Mouse (Mus musculus) stomach, embryonic 14.5 days (tissue): ENCODE measurements around the gene Cacna1d. TPM values are rescaled to one million over a fixed set of nuclear protein-coding genes. Genes with fewer than 3 reads are reported as not detected.

ENCODE experiments used
- ATAC-seq: fragments of 200-750 bp; cut with Nextera tagmentation; 2 replicates; pipeline ENCODE4 v1.8.0; 2017; ENCODE audit warnings: low read depth, moderate TSS enrichment; ENCODE audit not compliant: insufficient number of reproducible peaks, insufficient read depth, low FRiP score
- H3K27ac ChIP-seq: fragments of 300-500 bp; sonication (generic); 2 replicates; pipeline ENCODE4 v1.5.1; 2014; ENCODE audit warnings: mild to moderate bottlenecking, low read length, moderate library complexity, mixed read lengths
- H3K27me3 ChIP-seq: fragments of 300-500 bp; sonication (generic); 2 replicates; pipeline ENCODE4 v1.6.1; 2014; ENCODE audit warnings: low read length, control low read depth, mixed read lengths; ENCODE audit not compliant: control insufficient read depth, insufficient read depth
- H3K36me3 ChIP-seq: fragments of 300-500 bp; sonication (generic); 2 replicates; pipeline ENCODE4 v1.6.1; 2014; ENCODE audit warnings: mild to moderate bottlenecking, control low read depth, low read length, moderate library complexity, mixed read lengths; ENCODE audit not compliant: control insufficient read depth, insufficient read depth
- H3K4me1 ChIP-seq: fragments of 300-500 bp; sonication (generic); 2 replicates; pipeline ENCODE4 v1.6.1; 2014; ENCODE audit warnings: low read length, control low read depth, mixed read lengths; ENCODE audit not compliant: control insufficient read depth, insufficient read depth
- H3K4me2 ChIP-seq: fragments of 300-500 bp; sonication (generic); replicated peaks from 2 replicates; pipeline ENCODE4 v1.6.1; 2014; ENCODE audit warnings: low read depth, low read length, control low read depth
- H3K4me3 ChIP-seq: fragments of 300-500 bp; sonication (generic); 2 replicates; pipeline ENCODE4 v1.5.1; 2014; ENCODE audit warnings: low read depth, low read length, control low read depth
- H3K9ac ChIP-seq: fragments of 300-500 bp; sonication (generic); replicated peaks from 2 replicates; pipeline ENCODE4 v1.6.1; 2014; ENCODE audit warnings: low read depth, mild to moderate bottlenecking, control low read depth, low read length, moderate library complexity, mixed read lengths
- H3K9me3 ChIP-seq: fragments of 300-500 bp; sonication (generic); 2 replicates; pipeline ENCODE4 v1.6.1; 2016; ENCODE audit warnings: low read depth, low read length, control low read depth; ENCODE audit not compliant: control insufficient read depth
- WGBS: fragments of 180-500 bp; shearing (Covaris S2); extraction: QIAGEN DNeasy Blood & Tissue Kit; methylation state at CpG from one replicate; pipeline ENCODE4 v1.1.7; 2014; 5-methylcytosine and 5-hydroxymethylcytosine counted together
- polyA plus RNA-seq: library from polyadenylated mRNA; unstranded; fragments of >200 nt; fragmentation: Nextera tagmentation; extraction: Ambion mirVana; gene quantifications from 2 replicates; pipeline ENCODE4 v1.2.1, GENCODE M21; 2014

Cacna1d gene
- polyA plus RNA-seq, 1 experiment from 2014 or later: 15.3 TPM

GRCm38 (mm10) chr14:30190308-30190971 is 300.8 kb downstream of the Cacna1d start:
- Histone ChIP-seq H3K4me1 (no peaks in the 10 kb centered on the region), H3K9me3 (no peaks in the 10 kb centered on the region), H3K36me3 (no peaks in the 10 kb centered on the region), H3K9ac (no peak overlapping the region), H3K4me2 (no peak overlapping the region), H3K27ac (no peak overlapping the region), H3K27me3 (no peaks in the 10 kb centered on the region), H3K4me3 (no peak overlapping the region)
- no peak for ATAC-seq
- WGBS: 90% methylated on average over 5 of the region's 5 CpGs

GRCm38 (mm10) chr14:30185616-30186274 is 305.5 kb downstream of the Cacna1d start:
- Histone ChIP-seq H3K4me3 (no peak overlapping the region), H3K27ac (no peak overlapping the region), H3K36me3 (no peaks in the 10 kb centered on the region), H3K9ac (no peak overlapping the region), H3K9me3 (no peaks in the 10 kb centered on the region), H3K27me3 (no peaks in the 10 kb centered on the region), H3K4me2 (no peak overlapping the region), H3K4me1 (no peaks in the 10 kb centered on the region)
- WGBS: 91% methylated on average over 6 of the region's 6 CpGs
- ATAC-seq: no peak

GRCm38 (mm10) chr14:30184445-30185152 is 306.7 kb downstream of the Cacna1d start:
- H3K4me3 ChIP-seq: no peak overlapping the region
- 62% methylated on average over 13 of the region's 13 CpGs for WGBS
- no peaks in the 10 kb centered on the region for H3K36me3 ChIP-seq
- H3K9ac ChIP-seq: no peak overlapping the region
- no peaks in the 10 kb centered on the region for H3K9me3 ChIP-seq
- H3K4me1 ChIP-seq: no peaks in the 10 kb centered on the region
- no peak overlapping the region for H3K27ac ChIP-seq
- H3K4me2 ChIP-seq: no peak overlapping the region
- no peak for ATAC-seq
- H3K27me3 ChIP-seq: no peaks in the 10 kb centered on the region

- no peak overlapping the region for H3K4me2 ChIP-seq
- no peak overlapping the region for H3K9ac ChIP-seq
- no peak for ATAC-seq
- no peaks in the 10 kb centered on the region for H3K9me3 ChIP-seq
- no peak overlapping the region for H3K4me3 ChIP-seq
- H3K27me3 ChIP-seq: no peaks in the 10 kb centered on the region
- no peaks in the 10 kb centered on the region for H3K36me3 ChIP-seq
- H3K27ac ChIP-seq: no peak overlapping the region
- 78% methylated on average over 5 of the region's 5 CpGs for WGBS
- no peaks in the 10 kb centered on the region for H3K4me1 ChIP-seq
Measured at GRCm38 (mm10) chr14:30184013-30184412, 307.2 kb downstream of the Cacna1d start.

GRCm38 (mm10) chr14:30182624-30183524 is 308.4 kb downstream of the Cacna1d start:
- ATAC-seq: no peak

GRCm38 (mm10) chr14:30178306-30178705 is 312.9 kb downstream of the Cacna1d start:
- H3K27me3 ChIP-seq: no peaks in the 10 kb centered on the region
- H3K4me2 ChIP-seq: no peak overlapping the region
- peaks cover 5% of the 10 kb centered on the region; the same call in 1 of the 2 replicates for H3K4me1 ChIP-seq
- no peaks in the 10 kb centered on the region for H3K9me3 ChIP-seq
- no peaks in the 10 kb centered on the region for H3K36me3 ChIP-seq
- 89% methylated on average over 4 of the region's 4 CpGs for WGBS
- no peak overlapping the region for H3K9ac ChIP-seq
- no peak for ATAC-seq
- H3K4me3 ChIP-seq: no peak overlapping the region
- H3K27ac ChIP-seq: no peak overlapping the region

More at GRCm38 (mm10) chr14:30182624-30183524, 308.4 kb downstream of the Cacna1d start:
- no peaks in the 10 kb centered on the region for H3K9me3 ChIP-seq
- no peak overlapping the region for H3K27ac ChIP-seq
- H3K36me3 ChIP-seq: no peaks in the 10 kb centered on the region
- H3K9ac ChIP-seq: no peak overlapping the region
- no peaks in the 10 kb centered on the region for H3K27me3 ChIP-seq
- H3K4me2 ChIP-seq: no peak overlapping the region
- peaks cover 4% of the 10 kb centered on the region; the same call in 1 of the 2 replicates for H3K4me1 ChIP-seq
- WGBS: 87% methylated on average over 18 of the region's 18 CpGs
- H3K4me3 ChIP-seq: no peak overlapping the region

GRCm38 (mm10) chr14:30177850-30178249 is 313.4 kb downstream of the Cacna1d start:
- Histone ChIP-seq H3K27me3 (no peaks in the 10 kb centered on the region), H3K4me1 (peaks cover 5% of the 10 kb centered on the region; the same call in 1 of the 2 replicates), H3K4me2 (no peak overlapping the region), H3K4me3 (no peak overlapping the region), H3K9ac (no peak overlapping the region), H3K36me3 (no peaks in the 10 kb centered on the region), H3K9me3 (no peaks in the 10 kb centered on the region), H3K27ac (no peak overlapping the region)
- 13% methylated on average over 5 of the region's 5 CpGs for WGBS
- no peak for ATAC-seq

- 66% methylated on average over 3 of the region's 3 CpGs for WGBS
- H3K4me3 ChIP-seq: no peak overlapping the region
- no peaks in the 10 kb centered on the region for H3K27me3 ChIP-seq
- no peak overlapping the region for H3K4me2 ChIP-seq
- no peaks in the 10 kb centered on the region for H3K36me3 ChIP-seq
- no peak overlapping the region for H3K9ac ChIP-seq
- no peak for ATAC-seq
- no peaks in the 10 kb centered on the region for H3K9me3 ChIP-seq
- peaks cover 5% of the 10 kb centered on the region; the same call in 1 of the 2 replicates for H3K4me1 ChIP-seq
- H3K27ac ChIP-seq: no peak overlapping the region
Measured at GRCm38 (mm10) chr14:30175362-30175761, 315.9 kb downstream of the Cacna1d start.
